16 mouse cellular contexts compared by ENCODE assay signal in the genomic region with DNA sequence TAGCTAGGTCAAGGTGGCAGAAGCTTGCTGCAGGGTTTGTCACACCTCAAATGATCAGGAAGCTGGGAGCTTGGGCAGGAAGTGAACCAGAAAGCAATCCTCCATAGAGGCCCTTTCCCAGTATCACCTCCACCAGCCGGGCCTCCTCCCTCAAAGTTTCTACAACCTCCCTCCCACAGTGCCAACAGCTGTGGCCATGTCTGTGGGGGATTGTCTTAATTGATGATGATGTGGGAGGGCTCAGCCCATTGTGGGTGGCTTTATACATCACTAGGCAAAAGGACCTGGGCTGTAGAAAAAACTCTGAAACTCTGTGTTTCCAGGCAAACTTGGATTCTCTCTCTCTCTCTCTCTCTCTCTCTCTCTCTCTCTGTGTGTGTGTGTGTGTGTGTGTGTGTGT. TPM values are rescaled to one million over a fixed set of nuclear protein-coding genes. Genes with fewer than 3 reads are reported as not detected.
"Had no signal": no experiment of that assay in that cellular context is flagged by ENCODE, and none has a peak within 500 bp of the region (broad histone marks: within the 10 kb centered on the region; RNA-seq: fewer than 3 reads in every experiment).

No protein-coding gene starts in this region.

- H3K36me3 ChIP-seq: kidney, embryonic 15.5 days; limb, embryonic 15.5 days; liver, embryonic 12.5 days; stomach, embryonic 15.5 days had no signal

- H3K4me3 ChIP-seq: kidney, embryonic 15.5 days; limb, embryonic 15.5 days; liver, embryonic 12.5 days; myocyte; stomach, embryonic 15.5 days had no signal

- H3K9ac ChIP-seq: kidney, embryonic 15.5 days; limb, embryonic 15.5 days; liver, embryonic 12.5 days; lung, embryonic 14.5 days; stomach, embryonic 15.5 days had no signal

- H3K9me3 ChIP-seq: kidney, embryonic 15.5 days; limb, embryonic 15.5 days; liver, embryonic 12.5 days; stomach, embryonic 15.5 days had no signal

- ATAC-seq: liver, embryonic 12.5 days had no signal

- H3K4me2 ChIP-seq: kidney, embryonic 15.5 days; limb, embryonic 15.5 days; liver, embryonic 12.5 days; lung, embryonic 14.5 days; stomach, embryonic 15.5 days had no signal

- H3K27ac ChIP-seq: kidney, embryonic 15.5 days; limb, embryonic 15.5 days; liver, embryonic 12.5 days; stomach, embryonic 15.5 days had no signal

- H3K27me3 ChIP-seq: kidney, embryonic 15.5 days; limb, embryonic 15.5 days; liver, embryonic 12.5 days; stomach, embryonic 15.5 days had no signal

- DNase-seq: kidney, adult 11 months; kidney, postnatal 25 days; layer of hippocampus, adult 9-11 months; layer of hippocampus, postnatal 36 days; lung, embryonic 14.5 days; lung, postnatal 10 days; lung, postnatal 4 days; right cerebral cortex, postnatal 4 days; spleen, adult 18-20 months; thymus, adult 2 months; thymus, postnatal 25 days had no signal

- H3K4me1 ChIP-seq: kidney, embryonic 15.5 days; limb, embryonic 15.5 days; liver, embryonic 12.5 days; stomach, embryonic 15.5 days had no signal

RNA-seq across cellular contexts. Expression of gene Nudt7, which starts 18.3 kb away (rescaled TPM):
- polyA plus RNA-seq: myocyte had no signal
